Mouse (Mus musculus) ZHBTc4 (cell line): ENCODE measurements around the gene Slc35b2.

Experiments used
- DNase-seq: peaks from one replicate; pipeline ENCODE4 v3.0.0-alpha.2; 2011; ENCODE audit warnings: low read depth, low spot score

The Slc35b2 gene

GRCm38 (mm10) chr17:45584096-45584896 lies 20.6 kb downstream of the Slc35b2 start:
- peak; percentile 80 for DNase-seq

- DNase-seq = peak; percentile 89
Measured at GRCm38 (mm10) chr17:45584939-45585678, 21.4 kb downstream of the Slc35b2 start.

- peak; percentile 51 for DNase-seq
Measured at GRCm38 (mm10) chr17:45585725-45586448, 22.2 kb downstream of the Slc35b2 start.

GRCm38 (mm10) chr17:45586449-45586837 lies 22.8 kb downstream of the Slc35b2 start:
- peak; percentile 94 for DNase-seq

- no peak for DNase-seq
Measured at GRCm38 (mm10) chr17:45588370-45588769, 24.7 kb downstream of the Slc35b2 start.

GRCm38 (mm10) chr17:45589236-45589635 lies 25.6 kb downstream of the Slc35b2 start:
- DNase-seq = no peak

GRCm38 (mm10) chr17:45589844-45590243 lies 26.2 kb downstream of the Slc35b2 start:
- DNase-seq = no peak

GRCm38 (mm10) chr17:45590410-45590809 lies 26.7 kb downstream of the Slc35b2 start:
- DNase-seq = no peak

- DNase-seq = peak; percentile 78
Measured at GRCm38 (mm10) chr17:45591701-45592605, 28.3 kb downstream of the Slc35b2 start.

- no peak for DNase-seq
Measured at GRCm38 (mm10) chr17:45592606-45593431, 29.1 kb downstream of the Slc35b2 start.

GRCm38 (mm10) chr17:45593479-45593878 lies 29.8 kb downstream of the Slc35b2 start:
- DNase-seq = peak; percentile 66

- DNase-seq = no peak
Measured at GRCm38 (mm10) chr17:45594195-45594594, 30.5 kb downstream of the Slc35b2 start.

- DNase-seq = peak; percentile 91
Measured at GRCm38 (mm10) chr17:45594881-45595735, 31.4 kb downstream of the Slc35b2 start.

GRCm38 (mm10) chr17:45595736-45596390 lies 32.2 kb downstream of the Slc35b2 start:
- DNase-seq = peak; percentile 52

GRCm38 (mm10) chr17:45596631-45597396 lies 33.1 kb downstream of the Slc35b2 start:
- DNase-seq = peak; percentile 71

GRCm38 (mm10) chr17:45597787-45598186 lies 34.1 kb downstream of the Slc35b2 start:
- peak; percentile 58 for DNase-seq

GRCm38 (mm10) chr17:45598376-45598775 lies 34.7 kb downstream of the Slc35b2 start:
- DNase-seq = no peak

- DNase-seq = no peak
Measured at GRCm38 (mm10) chr17:45598891-45599290, 35.2 kb downstream of the Slc35b2 start.
